Mouse (Mus musculus) lung, embryonic 16.5 days (tissue): Measurements from ENCODE around the gene Kirrel3. TPM values are rescaled to one million over a fixed set of nuclear protein-coding genes. Genes with fewer than 3 reads are reported as not detected.
A peak's percentile ranks its signal among the peaks of the same experiment; 100 is the strongest.

Experiments used
- ATAC-seq: fragments of 200-750 bp; cut with Nextera tagmentation; 2 replicates; pipeline ENCODE4 v1.8.0; 2017; ENCODE audit warnings: low read depth, mild to moderate bottlenecking, moderate library complexity
- H3K27ac ChIP-seq: fragments of 300-500 bp; sonication (generic); 2 replicates; pipeline ENCODE4 v1.5.1; 2014; ENCODE audit warnings: mild to moderate bottlenecking, control low read depth, low read length
- H3K27me3 ChIP-seq: fragments of 300-500 bp; sonication (generic); 2 replicates; pipeline ENCODE4 v1.6.1; 2014; ENCODE audit warnings: low read depth, low read length, mixed read lengths; ENCODE audit not compliant: control insufficient read depth, insufficient read depth
- H3K36me3 ChIP-seq: fragments of 300-500 bp; sonication (generic); 2 replicates; pipeline ENCODE4 v1.6.1; 2014; ENCODE audit warnings: low read length; ENCODE audit not compliant: control insufficient read depth, insufficient read depth
- H3K4me1 ChIP-seq: fragments of 300-500 bp; sonication (generic); replicated peaks from 2 replicates; pipeline ENCODE4 v1.6.1; 2014; ENCODE audit warnings: low read length, mixed read lengths; ENCODE audit not compliant: control insufficient read depth, insufficient read depth
- H3K4me2 ChIP-seq: fragments of 300-500 bp; sonication (generic); 2 replicates; pipeline ENCODE4 v1.6.1; 2014; ENCODE audit warnings: low read depth, low read length, control low read depth
- H3K4me3 ChIP-seq: fragments of 300-500 bp; sonication (generic); 2 replicates; pipeline ENCODE4 v1.5.1; 2014; ENCODE audit warnings: mild to moderate bottlenecking, low read length, control low read depth
- H3K9ac ChIP-seq: fragments of 300-500 bp; sonication (generic); 2 replicates; pipeline ENCODE4 v1.6.1; 2014; ENCODE audit warnings: low read length, control low read depth
- H3K9me3 ChIP-seq: fragments of 300-500 bp; sonication (generic); 2 replicates; pipeline ENCODE4 v1.6.1; 2016; ENCODE audit warnings: low read length; ENCODE audit not compliant: control insufficient read depth
- WGBS: fragments of 180-500 bp; shearing (Covaris S2); extraction: QIAGEN DNeasy Blood & Tissue Kit; methylation state at CpG from one replicate; pipeline ENCODE4 v1.1.7; 2014; 5-methylcytosine and 5-hydroxymethylcytosine counted together
- polyA plus RNA-seq: library from polyadenylated mRNA; unstranded; fragments of >200 nt; fragmentation: Nextera tagmentation; extraction: Ambion mirVana; gene quantifications from 2 replicates; pipeline ENCODE4 v1.2.1, GENCODE M21; 2015

Gene Kirrel3
- polyA plus RNA-seq, 1 experiment from 2014 or later, result 1.2 TPM

DNA sequence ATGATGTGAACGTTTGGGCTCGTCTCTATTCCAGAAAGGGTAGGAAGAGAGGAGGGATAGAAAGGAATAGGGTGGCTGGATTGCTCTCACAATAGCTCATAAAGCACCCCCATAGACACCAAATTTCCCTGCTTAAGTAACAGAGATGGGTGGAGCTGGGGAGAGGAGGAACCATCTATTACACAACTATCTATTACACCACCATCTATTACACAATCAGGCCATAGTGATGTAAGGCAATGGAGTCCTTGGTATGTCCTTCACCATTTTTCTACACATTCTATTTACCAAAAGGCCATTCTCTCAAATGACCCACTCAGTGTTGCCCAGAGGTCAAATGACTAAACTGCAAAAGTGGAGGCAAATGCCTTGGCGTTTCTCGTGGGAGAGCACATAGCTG lies 119.2 kb downstream of the Kirrel3 start:
- Histone ChIP-seq H3K27ac (no peak overlapping the region), H3K4me3 (no peak overlapping the region), H3K36me3 (no peaks in the 10 kb centered on the region), H3K27me3 (no peaks in the 10 kb centered on the region), H3K9ac (no peak overlapping the region), H3K9me3 (no peaks in the 10 kb centered on the region), H3K4me1 (no peaks in the 10 kb centered on the region), H3K4me2 (no peak overlapping the region)
- peak; percentile 57; the same call in 1 of the 2 replicates for ATAC-seq
- 67% methylated on average over 4 of the region's 4 CpGs for WGBS

DNA sequence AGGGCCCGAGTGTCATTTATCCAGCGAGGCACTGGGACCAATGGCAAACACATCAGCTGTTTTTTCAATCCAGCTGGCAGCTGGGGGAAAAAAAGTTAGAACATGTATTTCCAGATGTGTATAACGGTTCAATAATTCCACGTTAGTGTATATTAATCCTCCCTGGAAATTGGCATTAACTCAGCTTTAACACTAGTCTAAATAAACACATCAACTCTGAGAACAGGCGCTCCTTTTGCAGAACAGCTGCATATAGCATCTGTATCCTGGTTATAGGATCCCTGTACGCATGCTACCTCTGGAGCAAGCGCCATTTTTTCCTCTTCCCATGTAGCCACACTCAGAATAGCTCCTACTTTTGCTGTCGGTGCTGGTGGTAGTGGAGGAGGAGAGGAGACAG lies 119.8 kb downstream of the Kirrel3 start:
- WGBS, result 55% methylated on average over 8 of the region's 8 CpGs
- ATAC-seq, result no peak
- H3K4me3 ChIP-seq, result no peak overlapping the region
- no peaks in the 10 kb centered on the region for H3K4me1 ChIP-seq
- H3K9me3 ChIP-seq, result no peaks in the 10 kb centered on the region
- no peaks in the 10 kb centered on the region for H3K36me3 ChIP-seq
- no peak overlapping the region for H3K4me2 ChIP-seq
- no peaks in the 10 kb centered on the region for H3K27me3 ChIP-seq
- no peak overlapping the region for H3K27ac ChIP-seq
- no peak overlapping the region for H3K9ac ChIP-seq

DNA sequence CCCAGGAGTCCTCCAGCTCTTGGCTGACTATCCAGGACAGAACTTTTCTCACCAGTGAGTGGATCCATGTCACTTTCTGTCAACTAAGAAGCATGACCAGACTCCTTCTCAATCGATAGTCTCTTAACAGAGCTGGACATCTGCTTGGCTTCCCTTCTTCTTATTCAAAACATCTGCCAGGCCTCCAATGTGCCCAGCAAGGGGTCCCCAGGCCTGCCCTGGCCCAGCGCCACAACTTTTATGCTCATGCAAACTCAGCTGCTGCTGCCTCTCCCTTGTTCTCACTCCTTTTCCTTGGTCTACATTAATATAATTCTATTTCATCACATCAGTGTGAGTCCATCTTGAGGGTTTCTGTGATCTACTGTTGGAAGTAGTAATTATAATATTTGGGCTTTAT lies 122.3 kb downstream of the Kirrel3 start:
- no peak overlapping the region for H3K4me2 ChIP-seq
- H3K4me1 ChIP-seq, result no peaks in the 10 kb centered on the region
- H3K9ac ChIP-seq, result no peak overlapping the region
- H3K27ac ChIP-seq, result no peak overlapping the region
- 61% methylated on average over 2 of the region's 2 CpGs for WGBS
- H3K27me3 ChIP-seq, result no peaks in the 10 kb centered on the region
- ATAC-seq, result no peak
- no peaks in the 10 kb centered on the region for H3K9me3 ChIP-seq
- H3K36me3 ChIP-seq, result no peaks in the 10 kb centered on the region
- no peak overlapping the region for H3K4me3 ChIP-seq

DNA sequence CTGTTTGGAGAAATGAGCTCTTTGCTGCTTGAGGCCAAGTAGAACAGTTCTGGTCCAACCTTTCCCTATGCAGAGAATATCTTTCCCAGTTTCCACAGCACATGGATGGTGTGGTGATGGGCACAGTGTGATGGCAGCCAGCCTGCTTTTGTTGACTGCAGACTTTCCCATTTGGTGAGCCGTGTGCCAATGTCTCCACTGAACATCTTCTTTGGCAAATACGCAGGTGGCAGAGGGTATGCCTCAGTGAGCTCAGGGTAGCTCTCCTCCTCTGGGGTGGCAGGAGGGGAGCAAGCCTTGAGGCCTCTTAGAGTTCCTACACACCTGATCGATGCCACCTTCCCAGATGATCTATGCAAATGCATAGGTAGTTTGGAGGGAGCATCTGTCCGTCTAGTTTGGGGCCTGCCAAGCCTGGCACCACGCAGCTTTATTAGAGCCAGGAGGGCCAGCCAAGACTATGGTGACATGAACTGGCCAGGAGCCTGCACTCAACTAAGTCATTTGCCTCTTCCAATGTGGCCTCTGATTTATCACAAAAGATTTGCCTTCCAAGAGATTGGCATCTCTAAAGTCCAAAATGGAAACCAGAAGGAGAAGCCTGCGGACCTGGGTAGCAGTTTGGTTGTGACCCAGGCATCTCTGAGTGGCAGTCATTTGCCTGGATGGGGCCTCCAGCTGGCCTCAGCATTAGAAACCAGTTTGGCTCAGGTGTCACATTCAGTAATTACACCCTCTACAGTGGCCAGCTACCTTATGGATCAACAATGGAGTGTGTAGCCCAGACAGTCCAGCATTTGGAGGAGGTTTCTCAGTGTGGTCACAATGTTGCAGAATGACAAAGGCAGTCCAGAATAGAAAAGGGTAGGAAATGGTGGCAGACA lies 127.4 kb downstream of the Kirrel3 start:
- no peak overlapping the region for H3K4me2 ChIP-seq
- 89% methylated on average over 6 of the region's 6 CpGs for WGBS
- H3K4me1 ChIP-seq, result no peaks in the 10 kb centered on the region
- no peak overlapping the region for H3K9ac ChIP-seq
- H3K4me3 ChIP-seq, result no peak overlapping the region
- H3K27me3 ChIP-seq, result no peaks in the 10 kb centered on the region
- no peak for ATAC-seq
- no peaks in the 10 kb centered on the region for H3K9me3 ChIP-seq
- H3K27ac ChIP-seq, result no peak overlapping the region
- no peaks in the 10 kb centered on the region for H3K36me3 ChIP-seq

DNA sequence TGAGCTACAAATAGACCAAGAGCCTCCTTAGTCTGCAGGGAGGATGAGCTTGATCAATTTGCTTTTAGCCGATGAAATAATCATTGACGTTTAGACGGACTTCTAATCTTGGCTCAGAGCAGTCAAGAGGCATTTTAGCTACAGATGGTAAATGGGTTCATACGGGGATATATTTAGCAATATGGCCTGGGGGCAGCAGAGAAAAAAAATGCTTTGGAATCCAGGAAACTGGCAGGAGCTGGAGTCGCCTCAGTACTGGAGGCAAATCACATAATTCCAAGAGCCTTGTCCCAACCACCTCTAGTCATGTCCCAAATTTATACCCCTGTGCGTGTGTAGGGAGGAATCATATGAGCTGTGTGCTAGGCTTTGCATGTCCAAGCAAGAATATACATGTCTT lies 132.4 kb downstream of the Kirrel3 start:
- no peak overlapping the region for H3K9ac ChIP-seq
- no peak overlapping the region for H3K4me2 ChIP-seq
- H3K27ac ChIP-seq, result no peak overlapping the region
- 62% methylated on average over 6 of the region's 6 CpGs for WGBS
- no peaks in the 10 kb centered on the region for H3K27me3 ChIP-seq
- no peaks in the 10 kb centered on the region for H3K36me3 ChIP-seq
- H3K4me3 ChIP-seq, result no peak overlapping the region
- no peaks in the 10 kb centered on the region for H3K9me3 ChIP-seq
- no peak for ATAC-seq
- H3K4me1 ChIP-seq, result no peaks in the 10 kb centered on the region

DNA sequence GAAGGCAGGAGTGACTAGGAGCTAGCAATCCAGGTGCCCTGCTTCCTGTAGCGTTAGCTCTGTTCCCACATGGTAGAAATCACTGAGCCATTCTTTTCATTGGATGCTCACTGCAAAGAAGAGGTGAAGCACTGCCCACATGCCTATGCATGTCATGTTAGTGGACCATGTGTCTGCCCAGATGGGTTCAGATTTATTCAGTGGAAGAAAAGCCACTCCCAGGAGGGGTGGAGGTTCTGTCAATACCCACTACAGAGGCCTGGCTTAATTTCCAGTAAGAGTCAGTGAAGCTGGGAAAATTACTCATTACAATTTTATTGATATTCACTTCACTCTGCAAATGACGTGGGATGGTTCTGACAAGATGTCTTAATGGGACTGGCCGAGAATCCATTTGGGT lies 134.2 kb downstream of the Kirrel3 start:
- H3K4me1 ChIP-seq, result no peaks in the 10 kb centered on the region
- ATAC-seq, result no peak

DNA sequence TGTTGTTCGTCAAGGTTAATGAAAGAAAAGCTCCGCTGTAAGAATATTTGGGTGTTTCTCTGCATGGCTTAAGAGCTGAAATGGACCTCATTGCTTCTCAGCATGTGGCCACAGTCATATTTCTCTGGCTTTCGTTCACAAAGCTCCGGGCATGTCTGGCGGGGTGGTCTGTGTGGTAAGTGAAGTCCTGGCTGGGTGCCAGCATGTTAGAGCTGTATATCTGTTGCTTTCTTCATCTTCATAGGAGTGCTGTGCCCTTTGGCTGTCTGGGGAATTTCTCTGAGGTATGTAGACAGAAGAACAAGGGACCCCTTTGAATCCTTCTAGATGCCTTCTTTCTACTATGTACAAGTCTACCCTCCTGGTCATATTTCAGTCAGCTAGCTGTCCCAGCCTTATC lies 137.8 kb downstream of the Kirrel3 start:
- no peak for ATAC-seq
- WGBS, result 42% methylated on average over 5 of the region's 5 CpGs
- no peaks in the 10 kb centered on the region for H3K9me3 ChIP-seq
- no peak overlapping the region for H3K9ac ChIP-seq
- no peaks in the 10 kb centered on the region for H3K27me3 ChIP-seq
- H3K27ac ChIP-seq, result no peak overlapping the region
- no peaks in the 10 kb centered on the region for H3K36me3 ChIP-seq
- no peak overlapping the region for H3K4me3 ChIP-seq
- no peak overlapping the region for H3K4me2 ChIP-seq
- H3K4me1 ChIP-seq, result no peaks in the 10 kb centered on the region

More for the DNA sequence above, 134.2 kb downstream of the Kirrel3 start:
- WGBS, result 88% methylated on average over 3 of the region's 3 CpGs
- Histone ChIP-seq H3K27ac (no peak overlapping the region), H3K4me2 (no peak overlapping the region), H3K9me3 (no peaks in the 10 kb centered on the region), H3K36me3 (no peaks in the 10 kb centered on the region), H3K9ac (no peak overlapping the region), H3K27me3 (no peaks in the 10 kb centered on the region), H3K4me3 (no peak overlapping the region)

DNA sequence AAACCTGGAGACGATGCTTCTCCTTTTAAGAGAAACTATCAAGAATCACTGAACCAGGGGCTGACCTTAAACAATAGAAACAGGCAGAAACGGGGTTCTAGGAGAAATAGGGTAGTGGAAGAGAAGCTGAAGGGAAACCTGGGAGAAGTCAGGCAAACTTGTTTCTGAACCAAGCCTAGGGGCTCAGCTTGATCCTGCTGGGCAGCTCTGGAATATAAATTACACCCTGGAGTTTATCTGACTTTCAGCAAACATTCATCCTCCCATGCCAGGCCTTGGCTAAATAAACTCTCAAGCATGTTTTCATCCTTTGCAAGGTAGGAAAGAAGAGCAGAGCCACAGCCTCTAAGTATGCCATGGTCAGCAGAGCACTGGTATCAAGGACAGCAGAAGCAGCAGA lies 138.3 kb downstream of the Kirrel3 start:
- H3K27me3 ChIP-seq, result no peaks in the 10 kb centered on the region
- H3K9ac ChIP-seq, result no peak overlapping the region
- H3K4me2 ChIP-seq, result no peak overlapping the region
- no peaks in the 10 kb centered on the region for H3K9me3 ChIP-seq
- ATAC-seq, result no peak
- no peaks in the 10 kb centered on the region for H3K4me1 ChIP-seq
- WGBS, result 39% methylated on average over 2 of the region's 2 CpGs
- no peak overlapping the region for H3K4me3 ChIP-seq
- no peaks in the 10 kb centered on the region for H3K36me3 ChIP-seq
- no peak overlapping the region for H3K27ac ChIP-seq

DNA sequence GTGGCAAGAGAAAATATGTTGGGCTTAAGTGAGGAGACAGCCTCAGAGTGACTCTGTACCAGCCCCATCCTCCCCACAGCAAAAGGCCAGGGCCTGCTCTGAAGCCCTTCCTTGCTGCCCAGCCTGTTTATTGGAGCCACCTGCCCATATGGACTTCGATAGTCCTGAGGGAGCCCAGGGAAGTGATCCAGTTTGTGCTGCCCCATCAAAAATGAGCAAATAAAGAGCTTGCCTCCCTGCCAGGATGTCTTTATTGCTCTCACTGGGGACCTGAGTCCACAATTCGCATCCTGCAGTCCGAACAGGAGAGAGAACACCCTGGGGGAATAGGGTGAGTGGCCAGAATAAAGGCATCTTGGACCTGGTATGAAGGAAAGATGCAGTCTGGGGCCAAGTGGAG lies 143.1 kb downstream of the Kirrel3 start:
- Histone ChIP-seq H3K9me3 (no peaks in the 10 kb centered on the region), H3K36me3 (no peaks in the 10 kb centered on the region), H3K4me3 (no peak overlapping the region), H3K27ac (no peak overlapping the region), H3K4me2 (no peak overlapping the region), H3K27me3 (no peaks in the 10 kb centered on the region), H3K9ac (no peak overlapping the region), H3K4me1 (no peaks in the 10 kb centered on the region)
- ATAC-seq, result no peak
- 77% methylated on average over 3 of the region's 3 CpGs for WGBS
